Mouse (Mus musculus) brain, adult 2 months (tissue): ENCODE results near the gene Bex4.
A peak's percentile ranks its signal among the peaks of the same experiment; 100 is the strongest.
"Not testable (repeated sequence)": the region's sequence is repeated elsewhere in the genome, so short reads cannot be mapped to it uniquely, and the experiment has no call there.

Experiments
- DNase-seq: peaks from one replicate; pipeline ENCODE4 v3.0.0; 2011; ENCODE audit warnings: low read depth, low spot score

The Bex4 gene

GRCm38 (mm10) chrX:136138827-136139639 lies at the start of gene Bex4:
Gene Bex4, plus strand, starts transcription at chrX:136138996.
- DNase-seq, result not testable (repeated sequence)

DNA sequence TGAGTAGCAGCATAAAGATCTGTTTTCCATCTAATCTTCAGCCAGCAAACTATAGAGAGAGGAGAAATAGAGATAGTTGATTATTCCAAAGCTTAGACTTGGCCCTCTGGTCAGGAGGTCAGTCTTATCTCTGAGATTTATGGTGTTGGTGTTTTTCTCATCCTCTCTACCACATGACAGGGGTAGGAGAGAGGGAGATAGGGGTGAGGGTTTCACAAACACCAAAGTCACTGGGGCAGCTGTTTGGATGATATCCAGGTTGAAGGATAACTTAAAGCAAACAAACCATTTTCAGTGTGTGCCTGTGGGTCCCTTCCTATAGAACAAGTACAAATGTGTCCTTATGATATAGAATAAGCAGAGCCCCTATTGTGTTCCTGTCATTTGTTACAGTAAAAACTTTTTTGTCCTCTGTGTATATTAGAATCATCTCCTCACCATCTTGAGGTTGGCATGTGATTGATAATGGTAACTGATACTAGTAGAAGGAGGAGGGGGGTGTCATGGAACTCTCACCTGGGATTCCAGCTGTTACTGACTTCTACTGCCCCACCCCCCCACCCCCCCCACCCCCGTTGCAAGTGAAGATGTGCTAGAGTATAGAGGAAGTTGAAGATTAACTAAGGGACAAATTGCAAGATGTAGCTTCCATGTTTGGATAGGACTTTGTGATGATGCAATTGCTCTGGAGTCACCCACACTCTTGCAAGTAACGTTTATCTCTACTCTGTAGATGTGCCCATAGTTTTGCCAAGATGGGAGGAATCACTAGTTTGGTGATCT lies 46.1 kb upstream of the Bex4 start:
- no peak for DNase-seq

- DNase-seq, result peak; percentile 72
These were observed 44.4 kb upstream of the Bex4 start for GRCm38 (mm10) chrX:136094421-136094820.

DNA sequence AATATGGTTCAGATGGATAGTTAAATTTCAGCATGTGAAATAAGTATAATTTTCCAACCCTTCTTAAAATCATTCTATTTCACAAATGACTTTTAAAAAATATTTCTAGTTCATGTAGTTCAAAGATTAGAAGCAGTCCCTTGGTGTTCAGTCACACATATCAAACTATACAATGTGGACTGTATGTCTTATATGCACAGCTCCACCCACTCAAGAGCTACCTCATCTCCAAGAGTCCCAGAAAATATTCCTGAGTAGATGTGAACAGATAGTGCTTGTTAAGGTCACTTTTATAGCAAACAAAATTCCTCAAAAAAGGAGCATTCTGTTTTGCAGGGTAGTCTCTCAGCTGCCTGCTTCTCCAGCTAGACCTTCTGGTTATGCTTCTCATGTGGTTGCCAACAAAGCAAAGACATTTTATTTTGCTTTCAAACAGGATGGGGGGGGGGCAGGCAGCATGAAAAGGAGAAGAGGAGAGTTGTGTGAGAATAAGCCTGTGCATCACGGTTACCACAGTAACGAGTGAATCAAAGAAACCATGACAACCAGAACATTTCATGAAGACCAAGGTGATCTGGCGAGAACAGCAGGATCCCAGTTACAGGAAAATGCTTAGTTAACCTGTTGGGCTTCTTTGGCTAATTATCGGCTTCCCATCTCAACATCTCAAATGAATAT lies 34.6 kb upstream of the Bex4 start:
- peak; percentile 70 for DNase-seq

DNA sequence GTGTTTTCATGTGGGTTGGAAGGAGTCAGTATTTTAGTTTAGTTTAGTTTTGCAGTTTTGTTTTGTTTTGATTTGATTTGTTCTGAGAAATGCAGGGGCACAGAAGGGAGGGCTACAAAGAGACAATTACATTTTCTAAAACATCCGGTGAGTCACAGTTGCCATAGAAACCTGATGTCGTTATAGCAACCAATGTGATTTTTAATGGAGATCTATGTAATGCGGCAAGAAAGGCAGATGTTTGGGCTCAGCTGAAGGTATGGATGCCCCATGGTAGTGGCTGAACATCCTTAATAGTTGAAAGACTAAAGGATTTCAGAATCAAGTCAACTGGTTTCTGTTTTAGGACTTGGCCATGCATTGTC lies 34.1 kb upstream of the Bex4 start:
- peak; percentile 53 for DNase-seq

- DNase-seq, result peak; percentile 82
These were observed 30.9 kb upstream of the Bex4 start for GRCm38 (mm10) chrX:136107942-136108341.

DNA sequence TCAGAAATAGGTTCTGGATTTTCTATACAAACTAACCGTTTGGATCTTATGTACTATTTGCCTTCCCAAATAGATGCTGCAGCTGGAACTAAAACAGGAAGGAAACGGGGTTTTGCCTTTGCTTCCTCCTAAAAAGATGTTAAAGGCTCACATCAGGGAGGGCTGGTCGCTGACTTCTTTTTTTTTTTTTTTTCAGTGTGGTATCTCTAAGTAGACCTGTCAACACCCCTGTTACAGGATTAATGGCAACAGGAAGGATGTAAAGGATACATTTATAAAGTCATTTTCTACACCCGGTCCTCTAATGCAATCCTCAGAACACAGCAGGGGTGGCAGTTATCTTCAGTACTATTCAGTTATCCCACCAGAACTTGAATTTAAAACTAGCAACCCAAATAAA lies 23.8 kb upstream of the Bex4 start:
- no peak for DNase-seq

DNA sequence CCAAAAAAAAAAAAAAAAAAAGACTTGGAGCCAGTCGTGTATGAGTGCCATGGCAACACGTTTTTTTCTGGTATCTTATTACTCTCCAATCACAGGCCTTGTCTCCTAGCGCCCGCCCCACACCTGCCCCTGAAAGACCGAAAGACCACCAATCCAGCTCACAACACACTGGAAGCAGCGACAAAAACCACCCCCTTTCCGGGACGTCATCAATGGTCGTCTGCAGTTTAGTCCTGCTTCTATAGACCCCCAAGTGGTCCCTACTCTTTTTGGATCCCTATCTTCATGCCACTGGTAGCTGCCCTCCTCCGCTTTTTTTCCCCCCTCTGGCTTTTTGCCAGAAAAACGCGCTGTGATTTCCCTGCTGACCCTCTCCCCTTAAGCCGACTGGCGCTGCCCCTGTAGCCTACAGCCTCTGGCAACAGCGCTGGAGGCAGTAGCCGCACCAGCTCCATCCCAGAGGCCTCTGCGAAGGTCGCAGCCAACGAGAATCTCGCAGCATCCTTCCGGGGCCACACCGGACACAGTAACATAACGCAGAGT lies 23.3 kb upstream of the Bex4 start:
- peak; percentile 94 for DNase-seq

DNA sequence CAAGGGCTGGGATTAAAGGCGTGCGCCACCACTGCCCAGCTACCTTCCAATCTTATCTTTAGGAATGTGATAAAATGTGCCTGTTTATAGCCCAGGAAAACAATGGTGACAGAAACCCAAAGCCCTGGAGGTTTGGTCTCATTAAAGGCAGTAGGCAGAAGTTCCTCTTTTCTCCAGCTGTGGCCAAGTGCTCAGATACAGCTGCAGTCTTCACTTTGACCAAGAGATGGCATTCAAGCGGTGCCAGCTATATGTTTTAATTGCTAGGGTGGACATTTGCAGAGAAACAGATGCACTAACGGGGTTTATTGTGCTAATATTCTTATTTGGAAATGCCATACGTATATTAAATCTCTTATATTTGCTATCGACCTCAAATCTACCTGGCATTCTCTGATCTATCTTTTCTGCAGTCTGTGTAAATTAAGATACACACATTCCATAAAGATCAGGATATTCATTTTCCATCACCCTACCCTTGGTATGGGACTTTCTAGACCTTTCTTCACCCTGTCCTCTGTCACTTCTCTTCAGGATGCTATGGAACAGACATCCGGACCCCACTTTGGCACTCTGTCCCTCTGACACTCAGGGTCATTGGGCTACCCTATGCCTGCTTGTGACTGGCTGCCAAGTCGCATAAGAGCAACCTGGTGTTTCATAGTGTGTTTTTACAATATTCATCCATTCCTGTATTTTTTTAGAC lies 11.6 kb upstream of the Bex4 start:
- peak; percentile 26 for DNase-seq

DNA sequence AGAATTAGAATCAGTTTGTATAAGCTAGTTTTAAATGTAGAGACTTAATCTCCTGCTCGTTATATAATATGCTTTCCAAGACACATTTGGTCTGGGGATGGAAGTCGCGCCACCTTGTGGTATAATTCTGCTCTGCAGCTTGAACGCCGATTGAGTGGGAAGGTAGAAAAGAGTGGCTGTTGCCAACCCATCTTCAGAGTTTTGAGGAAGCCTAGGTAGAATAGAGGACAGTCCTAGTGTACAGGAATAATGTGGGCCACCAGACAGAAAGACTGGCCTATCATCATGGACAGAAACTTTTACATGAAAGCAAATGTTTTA lies 11.1 kb upstream of the Bex4 start:
- DNase-seq, result peak; percentile 73

- DNase-seq, result no peak
These were observed 3.2 kb upstream of the Bex4 start for GRCm38 (mm10) chrX:136135559-136135958.

DNA sequence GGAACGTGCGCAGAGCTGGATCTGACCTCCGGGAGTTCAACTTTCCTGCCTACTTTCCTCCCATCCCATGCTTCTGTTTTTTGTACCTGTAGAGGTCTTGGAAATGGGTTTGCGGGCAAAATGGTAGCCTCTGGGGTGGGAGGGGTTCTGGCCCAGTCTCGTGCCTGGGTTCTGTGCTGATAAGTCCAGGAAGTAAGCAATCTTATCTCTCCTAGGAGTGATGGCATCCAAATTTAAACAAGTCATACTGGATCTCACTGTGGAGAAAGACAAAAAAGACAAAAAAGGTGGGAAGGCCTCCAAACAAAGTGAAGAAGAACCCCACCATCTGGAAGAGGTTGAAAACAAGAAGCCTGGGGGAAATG lies 826 bp downstream of the Bex4 start:
- DNase-seq, result peak; percentile 4

DNA sequence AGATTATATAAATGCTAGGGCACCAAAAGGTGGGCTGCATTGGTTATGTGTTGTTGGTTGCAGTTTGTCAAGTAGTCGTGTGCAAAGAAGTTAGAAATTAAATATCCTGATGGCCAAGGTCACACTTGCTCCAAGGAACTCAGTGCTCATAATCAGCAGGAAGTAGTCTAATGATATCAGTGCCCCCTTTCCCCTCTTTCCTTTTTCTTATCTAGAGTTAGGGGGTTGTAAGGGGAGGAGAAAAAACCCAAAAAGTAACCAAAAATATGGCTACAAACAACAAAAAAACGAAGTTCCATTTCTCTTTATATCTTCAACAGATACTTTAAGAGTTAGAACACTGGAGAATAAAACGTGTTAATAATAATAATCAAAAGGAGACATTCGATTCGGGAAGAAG lies 2.6 kb downstream of the Bex4 start:
- DNase-seq, result no peak

DNA sequence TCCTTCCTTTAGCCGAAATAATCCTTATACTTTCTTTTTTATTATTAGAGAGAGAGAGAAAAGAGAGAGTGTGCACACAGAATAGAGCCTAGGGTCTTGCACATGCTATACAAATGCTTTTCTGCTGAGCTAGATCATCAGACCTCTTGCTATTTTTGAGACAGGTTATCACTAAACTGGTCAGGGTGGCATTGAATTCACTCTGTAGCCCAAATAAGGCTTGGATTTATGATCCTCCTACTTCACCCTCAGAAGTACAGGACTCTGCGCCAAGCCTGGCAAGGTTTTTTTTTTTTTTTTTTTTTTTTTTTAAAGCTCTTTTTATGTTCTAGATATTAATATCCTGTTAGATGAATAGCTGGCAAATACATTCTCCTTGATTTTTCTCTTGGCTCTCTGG lies 4.9 kb downstream of the Bex4 start:
- no peak for DNase-seq

DNA sequence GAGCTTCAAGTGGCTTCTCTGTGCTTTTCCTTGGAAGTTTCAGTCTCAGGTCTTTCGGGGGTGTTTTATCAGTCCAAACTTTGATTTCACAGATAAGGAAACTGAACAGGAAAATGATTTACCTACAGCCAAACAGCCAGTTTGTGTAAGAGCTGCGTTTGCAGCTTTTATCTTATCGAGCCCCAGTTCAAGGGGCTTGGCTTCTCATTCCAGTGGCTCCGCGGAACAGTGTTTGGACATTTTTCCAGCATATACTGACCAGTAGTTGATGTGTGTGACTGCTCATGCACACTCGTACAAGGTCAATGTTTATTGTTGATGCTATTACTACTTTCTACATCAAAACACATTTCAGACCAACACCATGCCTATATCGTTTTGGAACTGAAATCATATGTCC lies 5.4 kb downstream of the Bex4 start:
- no peak for DNase-seq

- DNase-seq, result no peak
These were observed 31.8 kb downstream of the Bex4 start for GRCm38 (mm10) chrX:136170625-136171024.

GRCm38 (mm10) chrX:136171189-136172117 lies 32.7 kb downstream of the Bex4 start:
- DNase-seq, result peak; percentile 88

- peak; percentile 97 for DNase-seq
These were observed 33.3 kb downstream of the Bex4 start, which contains the start of gene Tceal8 for GRCm38 (mm10) chrX:136172118-136172551. Gene Tceal8, minus strand, starts transcription at chrX:136172342.

DNA sequence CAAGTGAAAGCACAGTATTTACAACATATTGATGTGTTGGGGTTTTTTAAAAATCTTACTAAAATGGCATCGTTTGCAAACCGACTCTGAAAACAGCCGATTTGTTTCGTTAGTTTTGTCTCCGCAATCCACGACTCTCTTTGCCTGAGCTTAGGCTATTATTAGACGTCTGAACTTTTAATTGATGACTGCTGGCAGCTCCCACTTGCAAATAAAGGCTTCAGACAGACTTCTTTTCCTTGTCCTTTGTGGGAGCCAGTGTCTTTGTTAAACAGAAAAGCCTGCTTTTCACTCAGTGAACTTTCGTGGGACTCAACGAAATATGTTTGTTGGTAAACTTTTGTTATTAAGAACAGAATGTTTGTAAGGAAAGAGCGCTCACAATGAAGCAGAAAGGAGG lies 34.0 kb downstream of the Bex4 start:
- DNase-seq, result peak; percentile 9

DNA sequence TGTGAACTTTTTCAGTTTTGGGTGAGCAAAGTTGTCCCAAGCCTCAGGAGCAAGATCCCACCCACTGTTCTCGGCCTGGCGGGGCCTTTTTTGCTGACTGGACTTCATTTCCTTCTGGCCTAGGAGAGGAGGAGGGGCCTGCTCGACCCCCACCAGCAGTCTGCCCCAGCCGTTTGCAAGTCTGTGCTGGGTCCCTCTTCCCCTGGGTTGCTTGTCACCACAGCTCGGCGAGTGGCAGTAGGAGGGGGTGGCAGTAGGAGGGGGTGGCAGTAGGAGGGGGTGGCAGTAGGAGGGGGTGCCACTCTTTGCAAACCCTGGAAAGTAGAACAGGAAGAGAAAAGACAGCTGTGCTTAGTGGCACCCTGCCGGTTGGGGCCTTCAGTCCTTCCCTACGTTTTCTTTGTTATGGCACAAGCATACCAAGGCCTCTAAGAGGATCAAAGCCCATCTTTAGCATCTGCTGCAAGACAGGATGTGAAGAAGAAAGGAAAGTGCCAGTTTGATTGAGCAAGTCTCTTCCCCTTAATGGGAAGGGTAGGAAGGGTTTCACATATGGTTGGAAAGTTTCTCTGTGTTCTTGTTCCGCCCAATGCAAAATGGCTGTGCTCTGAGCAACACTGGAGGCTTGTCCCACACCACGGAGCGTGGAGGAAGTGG lies 42.2 kb downstream of the Bex4 start:
- no peak for DNase-seq
